Mouse (Mus musculus): ENCODE measurements around the gene Mis18a. TPM values are rescaled to one million over a fixed set of nuclear protein-coding genes. Genes with fewer than 3 reads are reported as not detected.
A peak's percentile ranks its signal among the peaks of the same experiment; 100 is the strongest.

The Mis18a gene
- total RNA-seq (2021) = 1 to 10 TPM; 7.9 to 8.1 TPM

DNA sequence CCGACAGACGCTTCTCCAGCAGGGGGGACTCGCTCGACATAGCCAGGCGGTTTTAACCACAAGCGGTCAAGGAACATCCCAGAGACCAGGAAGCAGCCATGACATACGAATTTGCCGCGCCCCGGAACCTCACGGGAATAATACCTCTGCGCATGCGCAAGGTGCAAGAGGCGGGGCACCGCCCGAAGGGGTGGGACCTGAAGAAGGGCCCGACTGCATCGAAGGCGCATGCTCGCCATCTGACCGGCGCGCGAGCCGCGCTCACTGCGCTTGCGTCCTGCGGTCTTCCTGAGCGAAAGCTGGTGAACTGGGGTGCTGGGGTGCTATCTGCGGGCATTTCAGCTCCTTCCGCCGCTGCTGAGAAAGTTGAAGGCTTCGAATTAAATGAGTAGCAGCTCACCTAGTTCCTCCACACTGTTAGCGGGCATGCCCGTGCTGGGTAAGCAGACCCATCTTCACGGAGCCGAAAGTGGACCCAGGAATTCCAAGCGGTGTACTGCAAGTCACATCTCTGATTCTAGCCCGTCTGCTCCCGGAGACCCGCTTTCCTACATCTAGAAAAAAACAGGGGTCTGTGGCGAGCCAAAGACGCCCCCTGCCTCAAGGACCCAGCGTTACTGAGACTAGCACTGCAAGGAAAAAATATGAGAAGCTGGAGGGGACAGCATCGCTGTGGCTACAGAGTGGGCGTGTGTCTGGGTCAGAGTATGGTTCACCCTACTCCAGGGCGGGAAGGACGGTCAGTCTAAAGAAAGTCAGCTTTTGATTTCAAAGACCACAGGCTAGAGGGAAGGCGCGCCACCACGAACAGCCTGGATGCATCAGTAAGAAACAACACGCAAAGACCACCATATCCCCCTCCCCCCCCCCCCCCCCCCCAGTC lies at the start of gene Mis18a:
TSS of gene Mis18a (minus strand) at position 172 of the 883 bp plus-strand sequence.
- peak; percentile 95 to 96 for DNase-seq (ENCODE audit: low spot score in 2 of 2)
- intact Hi-C loops (cut with DNase I) = loop anchor here (1.0 kb wide), 1 partner anchor 207 kb away; no protein-coding TSS in a partner anchor

DNA sequence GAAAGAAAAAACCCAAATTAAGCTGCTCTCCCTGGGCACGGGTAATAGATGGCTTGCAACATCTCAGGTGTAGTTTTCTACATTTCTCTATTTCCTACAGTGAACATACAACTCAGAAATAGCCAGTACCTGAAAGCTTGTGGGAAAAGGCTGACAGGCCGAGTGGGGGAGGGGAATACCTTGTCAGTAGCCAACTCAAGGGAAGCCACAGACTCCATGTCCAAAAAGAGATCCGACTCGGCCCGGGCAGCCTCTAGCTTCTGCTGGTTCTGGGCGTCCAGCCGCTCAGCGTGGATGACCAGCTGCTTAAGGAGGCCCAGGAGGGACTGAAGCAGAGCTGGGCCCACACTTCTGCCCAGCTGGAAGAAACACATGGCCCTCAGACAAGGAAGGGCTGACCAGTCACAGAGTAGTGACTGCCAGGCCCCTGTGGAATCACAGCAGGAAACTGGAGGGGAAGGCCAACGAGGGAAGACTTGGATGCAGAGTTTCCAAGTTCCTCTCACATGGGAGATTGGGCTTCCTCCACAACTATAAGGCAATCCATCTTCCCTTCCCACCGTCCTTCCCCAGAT lies 48.8 kb upstream of the Mis18a start:
- no peak for DNase-seq (ENCODE audit: low spot score in 2 of 2)

DNA sequence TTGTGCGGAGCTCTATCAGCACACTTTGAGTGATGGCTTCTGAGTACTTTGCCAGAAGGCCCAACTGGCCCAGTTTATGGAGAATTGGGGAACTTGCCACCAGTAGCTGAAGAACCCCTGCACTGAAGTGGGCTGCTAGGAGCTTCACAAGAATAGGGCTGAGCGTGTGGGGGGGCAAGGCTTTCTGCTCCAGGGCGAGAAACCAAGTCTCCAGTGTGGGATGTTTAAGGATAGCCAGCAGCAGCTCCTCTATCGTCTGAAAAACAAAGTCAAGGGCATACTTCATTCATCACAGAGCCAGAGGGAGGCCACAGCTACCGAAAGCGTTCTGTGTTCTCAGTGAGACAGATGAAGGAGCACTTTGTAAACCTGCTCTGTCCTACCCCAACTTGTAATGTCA lies 47.4 kb upstream of the Mis18a start:
- DNase-seq (ENCODE audit: low spot score in 2 of 2) = no peak
- intact Hi-C loops (cut with DNase I) = no loop called here

More for the DNA sequence above, 48.8 kb upstream of the Mis18a start:
- intact Hi-C loops (cut with DNase I) = no loop called here

DNA sequence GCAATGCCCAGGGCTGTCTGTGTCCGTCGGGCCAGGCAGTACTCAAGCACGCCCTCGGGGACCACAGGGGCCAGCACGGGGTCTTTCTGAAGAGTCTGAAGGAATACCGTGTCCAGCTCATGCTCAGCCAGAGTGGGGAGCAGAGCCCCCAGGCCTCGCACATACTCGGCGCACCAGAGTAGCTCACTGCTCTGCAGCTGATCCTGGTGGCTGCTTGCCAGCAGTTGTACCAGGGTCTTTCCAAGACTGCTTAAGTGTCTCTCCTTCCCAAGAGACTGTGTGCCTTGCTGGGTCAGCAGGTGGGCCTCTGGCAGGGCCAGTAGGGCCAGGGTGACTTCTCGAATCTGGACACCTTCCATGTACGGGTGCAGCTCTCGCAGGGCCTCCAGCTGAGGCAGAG lies 47.0 kb upstream of the Mis18a start:
- intact Hi-C loops (cut with DNase I) = no loop called here
- no peak for DNase-seq (ENCODE audit: low spot score in 2 of 2)

DNA sequence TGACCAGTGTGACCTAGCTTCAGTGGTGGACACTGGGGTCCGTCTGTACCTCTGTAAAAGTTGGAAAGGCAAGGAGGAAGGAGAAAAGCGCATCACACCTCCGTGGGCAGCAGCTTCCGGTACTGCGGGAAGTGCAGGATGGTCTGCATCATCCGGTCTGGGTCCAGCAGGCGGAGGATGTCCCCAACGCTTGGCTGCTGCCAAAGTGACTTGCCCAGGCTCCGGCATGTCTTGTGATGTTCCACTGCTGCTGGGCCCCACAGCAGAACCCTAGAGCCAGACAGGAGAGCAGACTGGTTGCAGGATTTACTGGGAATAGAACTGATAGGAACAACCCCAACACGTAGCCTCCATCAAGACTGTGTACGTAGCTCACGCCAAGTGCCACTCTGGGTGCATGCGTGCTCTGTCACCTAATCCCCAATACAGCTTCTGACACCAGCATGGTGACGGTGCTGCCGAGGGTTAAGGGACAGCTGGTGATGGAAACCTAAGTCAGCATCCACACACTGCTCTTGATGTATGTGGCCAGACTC lies 39.8 kb upstream of the Mis18a start:
- intact Hi-C loops (cut with DNase I) = no loop called here
- no peak for DNase-seq (ENCODE audit: low spot score in 2 of 2)

DNA sequence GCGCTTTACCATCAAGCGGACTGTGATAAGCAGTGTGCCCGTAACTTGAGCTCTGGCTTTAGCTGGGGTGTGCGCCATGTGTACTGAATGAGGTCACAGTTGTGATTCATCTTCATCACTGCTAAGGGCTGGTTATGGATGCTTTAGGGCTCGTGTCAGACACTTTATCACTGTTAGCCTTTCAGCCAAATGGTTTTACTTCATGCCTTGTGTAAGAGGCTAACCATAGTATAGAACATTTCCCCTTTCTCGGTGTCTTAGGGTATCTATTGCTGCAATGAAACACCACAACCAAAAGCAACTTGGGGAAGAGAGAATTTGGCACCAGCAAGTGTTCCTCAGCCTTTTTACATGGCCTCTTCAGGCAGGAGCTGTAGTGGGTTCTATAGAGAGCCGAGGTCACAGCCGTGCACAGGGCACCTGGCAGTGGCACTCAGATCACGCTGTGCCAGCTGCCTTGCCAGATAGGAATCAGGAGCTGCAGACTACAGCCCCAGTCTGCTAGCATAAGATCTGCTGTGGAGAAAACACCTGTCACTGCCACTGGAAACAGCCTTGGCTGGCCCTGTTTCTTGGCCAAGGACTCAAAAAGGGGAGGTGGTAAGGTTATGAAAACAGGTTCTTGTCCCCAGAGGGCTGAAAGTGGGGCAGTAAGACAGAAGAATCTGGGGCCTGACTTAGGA lies 38.1 kb upstream of the Mis18a start:
- DNase-seq (ENCODE audit: low spot score in 2 of 2) = no peak
- intact Hi-C loops (cut with DNase I) = no loop called here

DNA sequence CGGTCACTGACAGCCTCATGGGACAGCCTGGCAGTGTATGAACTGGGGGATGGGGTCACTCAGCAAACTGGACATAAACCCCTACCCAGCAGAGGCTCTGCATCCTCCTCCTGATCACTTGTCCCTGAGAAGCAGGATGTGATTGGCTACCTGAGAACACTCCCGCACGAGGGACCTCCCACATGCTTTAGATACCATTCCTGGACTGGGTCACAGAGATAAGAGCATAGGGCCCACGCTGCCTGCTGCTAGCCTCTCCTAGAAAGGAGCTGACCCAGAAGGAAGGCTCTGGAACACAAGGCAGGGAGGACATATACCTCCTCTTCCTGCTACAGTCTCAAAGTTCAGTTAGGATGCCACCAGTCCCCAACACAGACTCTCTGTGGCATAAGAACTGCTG lies 33.3 kb upstream of the Mis18a start:
- no peak for DNase-seq (ENCODE audit: low spot score in 2 of 2)
- intact Hi-C loops (cut with DNase I) = no loop called here

DNA sequence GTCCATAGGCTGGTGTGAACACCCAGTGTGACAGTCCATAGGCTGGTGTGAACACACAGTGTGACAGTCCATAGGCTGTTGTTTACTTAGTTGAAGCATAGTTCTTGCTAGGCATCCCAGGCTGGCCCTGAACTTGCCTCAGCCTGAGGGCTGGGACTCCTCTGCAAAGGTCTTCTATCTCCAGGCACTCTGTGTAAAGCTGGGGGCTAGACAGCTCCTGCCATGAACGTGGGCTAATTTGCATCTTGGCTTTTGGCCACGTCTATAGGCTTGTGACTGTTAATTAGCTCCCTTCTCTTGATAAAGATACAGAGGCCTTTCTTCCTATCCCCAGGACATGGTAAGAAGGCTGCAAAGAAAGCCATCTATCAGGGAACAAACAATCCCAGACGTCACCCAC lies 32.1 kb upstream of the Mis18a start:
- no peak for DNase-seq (ENCODE audit: low spot score in 2 of 2)
- intact Hi-C loops (cut with DNase I) = no loop called here

DNA sequence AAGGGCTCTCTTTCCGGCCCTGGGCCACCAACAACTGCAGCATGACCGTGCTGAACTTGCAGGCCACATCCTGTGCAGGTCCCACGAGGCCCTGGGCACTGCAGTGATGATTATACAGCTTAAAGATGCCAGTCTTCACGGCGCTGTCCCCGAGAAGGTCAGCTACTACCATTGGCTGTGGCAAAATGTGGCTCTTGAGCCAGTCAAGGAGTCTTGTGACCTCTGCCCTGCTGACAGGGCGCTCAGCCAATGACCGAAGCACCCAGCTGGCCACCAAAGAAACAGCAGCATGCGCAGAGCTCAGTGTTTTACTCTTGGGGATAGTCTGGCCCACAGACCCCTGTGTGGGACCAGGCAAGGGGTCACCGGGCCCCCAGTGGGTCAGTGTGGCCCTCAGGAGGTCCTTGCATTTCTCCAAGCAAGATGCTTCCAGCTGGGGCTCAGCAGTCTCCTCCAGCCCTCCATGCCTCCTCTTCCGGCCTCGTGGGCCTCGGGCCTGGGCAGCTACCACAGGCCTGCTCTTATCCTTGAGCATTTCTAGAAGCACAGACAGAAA lies 26.3 kb upstream of the Mis18a start:
- intact Hi-C loops (cut with DNase I) = no loop called here
- no peak for DNase-seq (ENCODE audit: low spot score in 2 of 2)

DNA sequence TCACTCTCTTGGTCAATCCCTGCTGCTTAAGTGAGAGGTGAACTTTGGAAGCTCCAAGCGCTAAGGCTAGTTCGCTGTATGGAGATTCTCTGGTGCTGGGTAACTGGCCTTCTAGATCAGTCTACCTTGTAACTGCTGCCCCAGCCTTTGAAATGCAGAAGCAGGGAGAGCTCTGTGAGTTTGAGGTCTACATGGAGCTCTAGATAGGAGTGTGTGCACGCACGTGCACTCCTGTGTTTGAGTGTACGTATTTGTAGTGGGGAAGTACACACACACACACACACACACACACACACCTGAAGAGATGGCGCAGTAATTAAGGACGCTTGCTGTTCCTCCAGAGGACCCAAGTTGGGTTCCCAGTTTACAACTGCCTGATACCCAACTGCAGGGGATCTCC lies 21.0 kb upstream of the Mis18a start:
- intact Hi-C loops (cut with DNase I) = no loop called here
- DNase-seq (ENCODE audit: low spot score in 2 of 2) = no peak

DNA sequence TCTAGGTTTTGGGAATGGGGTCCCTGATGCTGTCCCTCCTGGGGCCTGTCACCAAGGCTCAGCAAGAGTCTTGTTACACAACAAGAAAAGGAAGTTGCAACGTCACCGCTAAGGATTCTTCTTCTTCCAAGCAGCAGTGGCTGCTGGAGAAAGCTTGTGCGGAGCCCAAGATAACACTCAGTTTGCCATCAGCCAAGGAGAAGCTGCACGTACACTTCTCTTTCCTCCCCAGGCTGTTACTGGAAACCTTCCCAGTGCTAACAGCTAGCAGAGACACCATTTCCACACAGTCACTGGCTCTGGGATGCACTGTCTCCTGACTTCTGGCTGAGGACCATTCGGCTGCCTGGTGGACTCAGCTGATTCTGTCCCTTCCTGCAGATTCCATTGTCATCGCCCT lies 19.9 kb upstream of the Mis18a start:
- intact Hi-C loops (cut with DNase I) = no loop called here
- peak; percentile 31 to 33 for DNase-seq (ENCODE audit: low spot score in 2 of 2)

DNA sequence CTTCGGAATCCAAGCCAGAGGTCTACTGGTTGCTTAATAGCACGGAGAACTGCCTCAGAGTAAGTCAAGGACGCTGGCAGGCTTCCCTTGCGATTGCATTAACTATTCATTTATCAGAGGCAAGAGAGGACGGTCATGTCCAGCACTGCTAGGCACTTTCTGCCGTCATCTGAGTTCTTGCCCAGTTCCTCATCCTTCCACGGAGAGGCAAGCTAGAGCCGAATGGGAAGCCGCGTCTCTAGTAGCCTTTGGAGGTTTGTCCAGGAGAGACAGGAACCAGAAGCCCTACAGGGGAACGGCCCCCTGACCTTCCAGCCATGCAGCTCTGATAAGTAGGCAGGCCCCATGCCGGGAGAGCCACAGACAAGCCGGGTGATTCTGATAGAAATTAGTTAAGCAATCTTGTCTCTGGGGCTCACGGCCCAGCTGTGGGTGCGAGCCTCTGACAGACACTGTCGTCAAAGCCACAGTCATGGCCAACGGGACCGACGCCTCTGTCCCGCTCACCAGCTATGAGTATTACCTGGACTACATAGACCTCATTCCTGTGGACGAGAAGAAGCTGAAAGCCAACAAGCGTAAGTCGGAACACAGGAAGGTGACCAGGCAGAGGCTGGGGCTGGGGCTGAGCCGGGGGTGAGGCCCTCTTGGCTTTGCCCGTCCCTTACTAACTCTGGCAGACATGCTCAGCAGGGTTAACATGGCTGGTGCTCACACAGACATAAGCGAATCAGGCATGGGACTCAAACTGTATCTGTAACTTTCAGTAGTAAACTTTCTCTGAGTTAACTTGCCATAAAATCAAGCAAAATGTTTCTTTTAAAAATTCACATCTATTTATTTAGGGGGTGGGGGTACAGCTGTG lies 11.1 kb upstream of the Mis18a start, which contains the start of gene Mrap:
TSS of gene Mrap (plus strand) at position 116 of the 865 bp plus-strand sequence.
- DNase-seq (ENCODE audit: low spot score in 2 of 2) = no peak

DNA sequence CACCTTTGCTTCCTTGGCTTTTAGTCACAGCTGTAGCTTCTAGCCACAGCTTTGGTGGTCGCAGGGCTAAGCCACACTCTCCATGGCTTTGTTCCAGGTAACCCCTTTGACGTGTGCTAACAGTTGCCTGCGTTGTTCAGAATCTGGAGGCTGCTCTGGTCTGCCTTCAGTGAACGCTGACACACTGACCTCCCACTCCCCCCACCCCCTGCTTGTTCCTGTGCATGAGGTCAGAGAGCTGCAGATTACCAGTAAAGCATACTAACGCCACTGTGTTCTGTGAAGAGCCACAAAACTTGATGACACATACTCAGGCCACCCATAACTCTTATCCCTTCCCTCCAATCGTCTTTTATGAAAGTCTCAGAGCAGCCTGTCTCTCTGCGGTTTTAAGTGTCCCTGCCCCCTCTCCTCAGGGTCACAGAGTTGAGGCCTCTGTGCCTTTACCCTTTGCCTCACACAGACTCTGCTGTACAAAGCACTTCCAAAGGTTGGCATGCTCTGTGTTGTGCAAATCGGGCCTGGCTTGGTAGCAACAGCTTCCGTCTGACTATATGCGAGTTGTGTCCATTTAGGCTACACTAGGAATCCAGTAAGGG lies 9.6 kb upstream of the Mis18a start:
- intact Hi-C loops (cut with DNase I) = no loop called here

More for the DNA sequence above, 11.1 kb upstream of the Mis18a start, which contains the start of gene Mrap:
- intact Hi-C loops (cut with DNase I) = no loop called here

DNA sequence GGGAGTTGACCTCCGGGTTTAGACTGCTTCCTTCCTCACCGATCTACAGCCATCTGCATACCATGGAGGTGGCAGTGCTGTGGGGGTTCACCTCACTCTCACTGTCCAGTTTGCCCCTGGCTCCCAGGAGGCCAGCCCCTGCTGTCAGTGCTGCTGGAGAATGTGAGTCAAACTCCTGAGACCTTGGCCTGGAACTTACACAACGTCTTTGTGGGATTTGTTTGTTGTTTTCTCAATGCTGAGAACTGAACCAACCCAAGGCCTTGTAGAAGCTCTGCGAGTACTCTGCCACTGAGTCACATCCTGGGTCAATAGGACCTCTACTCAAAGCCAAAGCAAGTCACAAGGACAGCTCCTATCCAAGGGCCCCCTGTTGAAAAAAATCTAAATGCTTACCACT lies 8.4 kb upstream of the Mis18a start:
- intact Hi-C loops (cut with DNase I) = no loop called here
- no peak for DNase-seq (ENCODE audit: low spot score in 2 of 2)

More for the DNA sequence above, 9.6 kb upstream of the Mis18a start:
- no peak for DNase-seq (ENCODE audit: low spot score in 2 of 2)

DNA sequence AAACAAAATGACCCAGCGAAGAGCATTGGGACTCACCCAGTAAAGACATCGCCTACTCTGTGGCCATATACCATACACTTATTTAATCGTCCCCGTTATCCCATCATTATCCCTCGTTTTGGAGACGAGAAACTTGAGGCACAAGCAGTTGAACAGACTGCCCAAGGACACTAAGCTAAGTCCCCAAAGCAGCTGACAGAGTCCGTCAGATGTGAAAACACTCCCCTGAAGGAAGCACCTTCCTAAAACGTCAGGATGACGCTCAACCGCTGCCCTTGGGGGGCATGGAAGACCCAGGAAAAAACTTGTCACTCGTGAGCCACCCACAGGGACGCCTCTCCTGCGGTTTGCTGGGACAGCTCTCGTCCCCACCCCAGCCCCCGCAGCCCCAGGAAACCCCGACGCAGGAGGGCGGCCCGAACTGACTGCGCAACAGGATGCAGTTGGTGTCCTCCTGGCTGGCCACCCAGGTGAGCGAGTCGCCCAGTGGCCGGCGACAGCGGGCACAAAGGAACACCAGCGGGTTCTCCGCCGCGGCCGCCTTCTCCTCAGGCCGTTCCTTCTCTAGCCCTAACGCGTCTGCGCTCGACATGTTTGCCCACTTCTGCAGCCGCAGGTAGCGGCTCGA lies 490 bp downstream of the Mis18a start:
- intact Hi-C loops (cut with DNase I) = loop anchor here (1.0 kb wide), 1 partner anchor 208 kb away; no protein-coding TSS in a partner anchor
- no peak for DNase-seq (ENCODE audit: low spot score in 2 of 2)

DNA sequence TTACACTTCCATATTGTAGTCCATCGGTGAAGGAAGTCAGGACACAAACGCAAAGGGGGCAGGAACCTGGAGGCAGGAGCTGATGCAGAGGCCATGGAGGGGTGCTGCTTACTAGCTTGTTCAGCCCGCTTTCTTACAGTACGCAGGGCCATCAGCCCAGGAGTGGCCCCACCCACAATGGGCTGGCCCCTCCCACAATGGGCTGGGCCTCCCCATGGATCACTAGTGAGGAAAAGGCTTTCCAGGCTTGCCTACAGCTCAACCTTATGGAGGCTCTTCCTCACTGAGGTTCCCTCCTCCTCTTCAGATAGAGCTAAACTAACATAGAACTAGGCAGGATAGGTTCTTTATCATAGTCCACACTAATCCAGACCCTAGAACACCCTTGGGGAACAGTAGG lies 3.2 kb downstream of the Mis18a start:
- intact Hi-C loops (cut with DNase I) = no loop called here
- DNase-seq (ENCODE audit: low spot score in 2 of 2) = no peak

DNA sequence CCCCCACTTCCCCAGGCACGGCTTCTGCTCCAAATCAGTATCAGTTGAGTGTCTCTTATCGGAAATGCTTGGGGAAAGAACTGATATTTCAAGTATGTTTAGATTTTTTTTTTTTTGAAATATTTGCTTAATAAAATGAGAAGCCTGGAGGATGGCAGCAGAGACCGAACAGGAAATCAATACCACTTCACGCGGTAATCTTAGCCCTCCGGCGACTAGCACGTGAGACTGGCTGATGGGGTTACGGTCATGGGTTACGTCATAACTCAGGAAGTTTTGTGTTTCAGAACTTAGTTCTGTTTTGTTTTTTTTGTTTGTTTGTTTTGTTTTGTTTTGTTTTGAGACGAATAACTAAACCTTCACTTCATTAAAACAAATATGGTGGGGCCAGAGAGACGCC lies 16.9 kb downstream of the Mis18a start:
- no peak for DNase-seq (ENCODE audit: low spot score in 2 of 2)
- intact Hi-C loops (cut with DNase I) = loop anchor here (5.0 kb wide), 1 partner anchor 88 kb away; no protein-coding TSS in a partner anchor

DNA sequence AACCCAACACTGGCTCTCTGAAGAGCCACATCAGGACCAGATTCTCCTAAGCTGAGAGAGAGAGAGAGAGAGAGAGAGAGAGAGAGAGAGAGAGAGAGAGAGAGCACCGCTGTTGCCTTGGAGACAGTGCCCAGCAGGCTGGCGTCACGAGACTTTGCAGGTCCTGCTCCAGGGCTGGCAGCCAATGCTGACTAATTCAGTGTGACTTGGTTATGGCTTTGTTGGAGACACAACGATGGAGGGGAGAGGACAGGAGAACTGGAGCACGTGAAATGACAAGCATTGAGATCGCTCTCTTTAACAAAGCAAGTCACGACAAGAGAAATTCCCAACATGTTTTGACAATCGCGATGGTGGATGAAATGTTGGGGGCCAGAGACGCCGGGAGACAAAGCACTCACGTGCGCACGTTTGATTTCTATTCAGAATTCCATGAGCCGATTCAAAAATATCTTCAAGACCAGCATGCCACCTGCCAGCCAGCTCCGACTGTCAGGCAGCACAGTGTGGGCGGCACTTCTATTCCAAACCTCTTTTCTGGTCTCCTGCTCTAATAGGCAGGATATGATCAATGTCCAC lies 17.4 kb downstream of the Mis18a start:
- intact Hi-C loops (cut with DNase I) = loop anchor here (5.0 kb wide), 1 partner anchor 87 kb away; no protein-coding TSS in a partner anchor
- peak; percentile 78 to 84 for DNase-seq (ENCODE audit: low spot score in 2 of 2)
